Mouse (Mus musculus) bone marrow macrophage, adult 2 months (primary cell): ENCODE results near the gene Cadps2.

Experiments used
- CTCF ChIP-seq: IDR thresholded peaks from 2 replicates; pipeline ENCODE4 v1.5.1; 2012; ENCODE audit warnings: low read depth, mild to moderate bottlenecking, low read length, moderate library complexity
- POLR2A ChIP-seq: IDR thresholded peaks from 2 replicates; pipeline ENCODE4 v1.6.1; 2012; ENCODE audit warnings: mild to moderate bottlenecking, low read depth, low read length, borderline replicate concordance

DNA sequence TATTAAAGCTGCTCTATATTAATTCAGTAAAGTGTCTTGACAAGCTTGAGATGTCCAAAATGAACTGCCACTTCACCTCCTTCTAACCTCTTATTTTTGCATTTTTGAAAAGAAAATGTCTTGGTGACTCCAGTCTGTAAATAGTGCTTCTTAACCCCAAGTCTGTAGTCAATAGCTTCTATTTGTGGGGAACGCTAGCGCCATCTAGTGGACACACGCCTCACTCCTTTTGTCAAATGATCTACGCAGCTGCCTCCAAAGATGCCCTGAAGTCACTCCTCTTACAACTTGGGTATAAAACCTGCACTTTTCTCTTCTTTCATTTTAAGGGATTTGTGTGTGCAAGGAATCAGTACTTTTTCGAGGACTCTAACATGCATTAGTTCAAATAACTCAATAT, 381.5 kb downstream of the Cadps2 start:
- peak; percentile 25; the same call in 1 of the 2 replicates for TF ChIP-seq CTCF
- TF ChIP-seq POLR2A, result no peak
